Mouse (Mus musculus): ENCODE results near the gene Acot13. TPM values are rescaled to one million over a fixed set of nuclear protein-coding genes. Genes with fewer than 3 reads are reported as not detected.
"Not testable (repeated sequence)": the region's sequence is repeated elsewhere in the genome, so short reads cannot be mapped to it uniquely, and the experiment has no call there.

Acot13 gene
- polyA plus RNA-seq, 1 experiment from 2014 or later, result 88.0 TPM

- 31% methylated on average over 39 of the region's 40 CpGs for WGBS (ENCODE audit: missing documents)
- no peaks in the 10 kb centered on the region for H3K79me2 ChIP-seq (ENCODE audit: inconsistent target)
- no peaks in the 10 kb centered on the region for H3K36me3 ChIP-seq (ENCODE audit: inconsistent target)
- H3K4me3 ChIP-seq (ENCODE audit: inconsistent target), result no peak within 1 kb of the TSS
- H3K27ac ChIP-seq, result no peak within 1 kb of the TSS
Measured at GRCm38 (mm10) chr13:24844983-24845955, 13.9 kb upstream of the Acot13 start, which contains the start of gene D130043K22Rik. TSS of gene D130043K22Rik (plus strand) at chr13:24845135.

- WGBS (ENCODE audit: missing documents), result 93% methylated on average over 3 of the region's 3 CpGs
- peaks cover 27% of the 10 kb centered on the region for H3K79me2 ChIP-seq (ENCODE audit: inconsistent target)
- no peak overlapping the region for H3K4me3 ChIP-seq (ENCODE audit: inconsistent target)
- no peak overlapping the region for H3K27ac ChIP-seq
- H3K36me3 ChIP-seq (ENCODE audit: inconsistent target), result no peaks in the 10 kb centered on the region
Measured at GRCm38 (mm10) chr13:24841702-24842101, 10.4 kb upstream of the Acot13 start.

GRCm38 (mm10) chr13:24839831-24840230, 8.5 kb upstream of the Acot13 start:
- Histone ChIP-seq H3K36me3 (ENCODE audit: inconsistent target) (no peaks in the 10 kb centered on the region), H3K4me3 (ENCODE audit: inconsistent target) (no peak overlapping the region), H3K27ac (no peak overlapping the region), H3K79me2 (ENCODE audit: inconsistent target) (peaks cover 45% of the 10 kb centered on the region)
- WGBS (ENCODE audit: missing documents), result 37% methylated on average over 3 of the region's 3 CpGs

GRCm38 (mm10) chr13:24837765-24838164, 6.4 kb upstream of the Acot13 start:
- H3K4me3 ChIP-seq (ENCODE audit: inconsistent target); H3K36me3 ChIP-seq (ENCODE audit: inconsistent target); H3K27ac ChIP-seq: not testable (repeated sequence)
- 94% methylated on average over 4 of the region's 8 CpGs for WGBS (ENCODE audit: missing documents)
- peaks cover 66% of the 10 kb centered on the region for H3K79me2 ChIP-seq (ENCODE audit: inconsistent target)

- no peaks in the 10 kb centered on the region for H3K36me3 ChIP-seq (ENCODE audit: inconsistent target)
- peak overlapping the region; percentile 65 for H3K4me3 ChIP-seq (ENCODE audit: inconsistent target)
- peaks cover 82% of the 10 kb centered on the region for H3K79me2 ChIP-seq (ENCODE audit: inconsistent target)
- H3K27ac ChIP-seq, result 0 out of 2 replicates have a peak overlapping the region, but pooled peaks have one; percentile 24
- 73% methylated on average over 2 of the region's 2 CpGs for WGBS (ENCODE audit: missing documents)
Measured at GRCm38 (mm10) chr13:24832811-24833155, 1.4 kb upstream of the Acot13 start.

- Histone ChIP-seq H3K36me3 (ENCODE audit: inconsistent target) (no peaks in the 10 kb centered on the region), H3K4me3 (ENCODE audit: inconsistent target) (peak overlapping the region; percentile 65), H3K79me2 (ENCODE audit: inconsistent target) (peaks cover 82% of the 10 kb centered on the region), H3K27ac (peak overlapping the region; percentile 24; the same call in 1 of the 2 replicates)
- WGBS (ENCODE audit: missing documents), result 6% methylated on average over 21 of the region's 21 CpGs
Measured at GRCm38 (mm10) chr13:24832131-24832810, 931 bp upstream of the Acot13 start.

- Histone ChIP-seq H3K27ac (peak overlapping the region; percentile 79), H3K36me3 (ENCODE audit: inconsistent target) (no peaks in the 10 kb centered on the region), H3K4me3 (ENCODE audit: inconsistent target) (peak overlapping the region; percentile 83), H3K79me2 (ENCODE audit: inconsistent target) (peaks cover 71% of the 10 kb centered on the region)
- WGBS (ENCODE audit: missing documents), result 2% methylated on average over 20 of the region's 20 CpGs
Measured at GRCm38 (mm10) chr13:24830756-24831352, 486 bp downstream of the Acot13 start.

- Histone ChIP-seq H3K36me3 (ENCODE audit: inconsistent target) (0 out of 2 replicates have a peak, but pooled peaks cover 5% of the 10 kb centered on the region), H3K27ac (no peak overlapping the region), H3K4me3 (ENCODE audit: inconsistent target) (no peak overlapping the region), H3K79me2 (ENCODE audit: inconsistent target) (peaks cover 32% of the 10 kb centered on the region)
- WGBS (ENCODE audit: missing documents), result 90% methylated on average over 7 of the region's 7 CpGs
Measured at GRCm38 (mm10) chr13:24826116-24826515, 5.2 kb downstream of the Acot13 start.

GRCm38 (mm10) chr13:24825587-24825986, 5.8 kb downstream of the Acot13 start:
- Histone ChIP-seq H3K27ac (no peak overlapping the region), H3K36me3 (ENCODE audit: inconsistent target) (peaks cover 7% of the 10 kb centered on the region; the same call in 1 of the 2 replicates), H3K4me3 (ENCODE audit: inconsistent target) (no peak overlapping the region), H3K79me2 (ENCODE audit: inconsistent target) (peaks cover 27% of the 10 kb centered on the region)
- 84% methylated on average over 4 of the region's 4 CpGs for WGBS (ENCODE audit: missing documents)

GRCm38 (mm10) chr13:24824647-24825046, 6.7 kb downstream of the Acot13 start:
- WGBS (ENCODE audit: missing documents), result 93% methylated on average over 4 of the region's 4 CpGs
- Histone ChIP-seq H3K27ac (no peak overlapping the region), H3K79me2 (ENCODE audit: inconsistent target) (peaks cover 17% of the 10 kb centered on the region; the same call in 1 of the 2 replicates), H3K36me3 (ENCODE audit: inconsistent target) (peaks cover 9% of the 10 kb centered on the region; the same call in 1 of the 2 replicates), H3K4me3 (ENCODE audit: inconsistent target) (no peak overlapping the region)

GRCm38 (mm10) chr13:24822663-24823343, 8.5 kb downstream of the Acot13 start:
- WGBS (ENCODE audit: missing documents), result 92% methylated on average over 16 of the region's 16 CpGs
- Histone ChIP-seq H3K27ac (no peak overlapping the region), H3K4me3 (ENCODE audit: inconsistent target) (no peak overlapping the region), H3K36me3 (ENCODE audit: inconsistent target) (peaks cover 9% of the 10 kb centered on the region; the same call in 1 of the 2 replicates), H3K79me2 (ENCODE audit: inconsistent target) (peaks cover 9% of the 10 kb centered on the region; the same call in 1 of the 2 replicates)

GRCm38 (mm10) chr13:24819931-24820330, 11.4 kb downstream of the Acot13 start:
- no peaks in the 10 kb centered on the region; the same call in 1 of the 2 replicates for H3K79me2 ChIP-seq (ENCODE audit: inconsistent target)
- 100% methylated on average over 1 of the region's 1 CpGs for WGBS (ENCODE audit: missing documents)
- H3K36me3 ChIP-seq (ENCODE audit: inconsistent target), result peaks cover 6% of the 10 kb centered on the region
- no peak overlapping the region for H3K4me3 ChIP-seq (ENCODE audit: inconsistent target)
- H3K27ac ChIP-seq, result no peak overlapping the region

GRCm38 (mm10) chr13:24816125-24817092, 14.9 kb downstream of the Acot13 start:
- WGBS (ENCODE audit: missing documents), result 85% methylated on average over 4 of the region's 4 CpGs
- Histone ChIP-seq H3K79me2 (ENCODE audit: inconsistent target) (peaks cover 13% of the 10 kb centered on the region), H3K4me3 (ENCODE audit: inconsistent target) (no peak overlapping the region), H3K36me3 (ENCODE audit: inconsistent target) (peaks cover 31% of the 10 kb centered on the region), H3K27ac (no peak overlapping the region)
